Mouse (Mus musculus) stomach, postnatal 0 days (tissue): Measurements from ENCODE around the gene Alox12b.

Experiments
- CTCF ChIP-seq: IDR thresholded peaks from 2 replicates; pipeline ENCODE4 v1.5.1; 2016; ENCODE audit warnings: antibody characterized with exemption, low read depth, mild to moderate bottlenecking, moderate library complexity
- EP300 ChIP-seq: optimal IDR thresholded peaks from 2 replicates; pipeline ENCODE3; 2016; ENCODE audit warnings: antibody characterized with exemption

DNA sequence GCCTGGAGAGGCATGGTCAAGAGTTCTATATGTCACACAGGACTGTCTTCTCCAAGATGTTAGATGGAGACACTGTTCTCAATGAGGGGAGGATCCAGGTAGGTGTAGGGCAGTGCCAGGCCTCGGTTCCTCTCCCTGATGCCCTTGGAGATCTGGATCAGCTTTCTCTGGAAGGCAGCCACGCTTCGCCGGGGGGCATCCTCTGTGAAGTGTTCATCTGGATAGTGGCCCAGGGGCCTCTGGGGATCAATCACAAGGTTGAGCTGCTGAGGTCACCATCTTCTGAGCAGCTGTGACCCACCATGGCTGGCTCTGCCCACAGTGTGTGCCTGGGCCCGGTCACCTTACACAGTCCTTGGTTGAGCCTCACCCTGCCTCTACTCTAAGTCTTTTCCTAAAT, 28.2 kb downstream of the Alox12b start:
- TF ChIP-seq EP300 (no peak), CTCF (no peak)
